Mouse (Mus musculus) midbrain, embryonic 15.5 days (tissue): ENCODE data around the gene Nfatc3. TPM values are rescaled to one million over a fixed set of nuclear protein-coding genes. Genes with fewer than 3 reads are reported as not detected.
"Not testable (repeated sequence)": the region's sequence is repeated elsewhere in the genome, so short reads cannot be mapped to it uniquely, and the experiment has no call there.

Source experiments
- ATAC-seq: fragments of 200-750 bp; cut with Nextera tagmentation; replicated peaks from 2 replicates; pipeline ENCODE4 v1.8.0; 2017; ENCODE audit warnings: moderate TSS enrichment
- H3K27ac ChIP-seq: fragments of 300-500 bp; sonication (generic); 2 replicates; pipeline ENCODE4 v1.5.1; 2015; ENCODE audit warnings: mild to moderate bottlenecking, inconsistent platforms
- H3K27me3 ChIP-seq: fragments of 300-500 bp; sonication (generic); replicated peaks from 2 replicates; pipeline ENCODE4 v1.6.1; 2015; ENCODE audit warnings: inconsistent platforms
- H3K36me3 ChIP-seq: fragments of 300-500 bp; sonication (generic); replicated peaks from 2 replicates; pipeline ENCODE4 v1.6.1; 2015; ENCODE audit warnings: inconsistent platforms
- H3K4me1 ChIP-seq: fragments of 300-500 bp; sonication (generic); 2 replicates; pipeline ENCODE4 v1.6.1; 2015; ENCODE audit warnings: inconsistent platforms
- H3K4me2 ChIP-seq: fragments of 300-500 bp; sonication (generic); 2 replicates; pipeline ENCODE4 v1.6.1; 2015; ENCODE audit warnings: inconsistent platforms, mild to moderate bottlenecking, moderate library complexity
- H3K4me3 ChIP-seq: fragments of 300-500 bp; sonication (generic); 2 replicates; pipeline ENCODE4 v1.5.1; 2015; ENCODE audit warnings: mild to moderate bottlenecking, inconsistent platforms
- H3K9ac ChIP-seq: fragments of 300-500 bp; sonication (generic); 2 replicates; pipeline ENCODE4 v1.6.1; 2015; ENCODE audit warnings: mild to moderate bottlenecking, inconsistent platforms
- H3K9me3 ChIP-seq: fragments of 300-500 bp; sonication (generic); 2 replicates; pipeline ENCODE4 v1.6.1; 2016; ENCODE audit warnings: inconsistent platforms
- WGBS: fragments of 180-500 bp; shearing (Covaris S2); methylation state at CpG from one replicate; pipeline ENCODE4 v1.1.7; 2015; ENCODE audit warnings: mixed read lengths; 5-methylcytosine and 5-hydroxymethylcytosine counted together
- polyA plus RNA-seq: library from polyadenylated mRNA; unstranded; fragments of >200 nt; fragmentation: Nextera tagmentation; extraction: Ambion mirVana; gene quantifications from 2 replicates; pipeline ENCODE4 v1.2.1, GENCODE M21; 2015

Nfatc3 gene
- 3.7 and 3.8 TPM in 2 replicates for polyA plus RNA-seq

- Histone ChIP-seq H3K4me1 (peaks cover 34% of the 10 kb centered on the region), H3K27ac (peak within 1 kb of the TSS; percentile 91), H3K9ac (peak within 1 kb of the TSS; percentile 71), H3K4me2 (peak within 1 kb of the TSS; percentile 76), H3K36me3 (0 out of 2 replicates have a peak, but pooled peaks cover under 1% of the 10 kb centered on the region), H3K27me3 (no peaks in the 10 kb centered on the region), H3K4me3 (peak within 1 kb of the TSS; percentile 77), H3K9me3 (no peaks in the 10 kb centered on the region)
- peak; percentile 99 for ATAC-seq
- 1% methylated on average over 52 of the region's 52 CpGs for WGBS
Measured at GRCm38 (mm10) chr8:106058731-106059612, at the start of gene Nfatc3. Nfatc3 (plus strand) TSS chr8:106058840.

- peak overlapping the region; percentile 94 for H3K4me3 ChIP-seq
- WGBS = 2% methylated on average over 74 of the region's 74 CpGs
- H3K9ac ChIP-seq = peak overlapping the region; percentile 88
- H3K4me2 ChIP-seq = peak overlapping the region; percentile 100
- ATAC-seq = peak; percentile 96
- H3K36me3 ChIP-seq = 0 out of 2 replicates have a peak, but pooled peaks cover 3% of the 10 kb centered on the region
- no peaks in the 10 kb centered on the region for H3K27me3 ChIP-seq
- H3K4me1 ChIP-seq = peaks cover 19% of the 10 kb centered on the region
- peak overlapping the region; percentile 80 for H3K27ac ChIP-seq
- no peaks in the 10 kb centered on the region for H3K9me3 ChIP-seq
Measured at GRCm38 (mm10) chr8:106010748-106011642, 47.6 kb upstream of the Nfatc3 start.

DNA sequence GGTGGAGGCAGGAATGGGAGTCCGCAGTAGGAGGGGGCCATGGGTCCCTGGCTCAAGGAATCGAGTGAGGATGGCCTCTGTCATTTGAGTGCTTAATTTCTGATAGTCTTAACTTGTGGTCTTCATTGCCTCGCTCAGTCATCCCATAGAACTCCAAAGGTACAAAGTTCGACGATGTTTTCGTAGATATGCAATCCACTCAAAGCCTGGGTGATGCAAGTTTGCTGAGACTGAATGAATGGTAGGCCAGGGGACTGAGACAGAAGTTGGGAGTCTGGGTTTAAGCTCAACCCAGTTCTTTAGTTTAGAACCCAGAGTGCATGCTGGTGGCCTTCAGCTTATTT, 47.0 kb upstream of the Nfatc3 start, which contains the start of gene Ddx28:
TSS of gene Ddx28 (minus strand) at position 240 of the 344 bp plus-strand sequence.
- H3K4me3 ChIP-seq = peak within 1 kb of the TSS; percentile 94
- H3K36me3 ChIP-seq = 0 out of 2 replicates have a peak, but pooled peaks cover 4% of the 10 kb centered on the region
- peak within 1 kb of the TSS; percentile 100 for H3K4me2 ChIP-seq
- peak within 1 kb of the TSS; percentile 80 for H3K27ac ChIP-seq
- ATAC-seq = no peak
- peak within 1 kb of the TSS; percentile 88 for H3K9ac ChIP-seq
- WGBS = 2% methylated on average over 6 of the region's 6 CpGs
- no peaks in the 10 kb centered on the region for H3K9me3 ChIP-seq
- peaks cover 19% of the 10 kb centered on the region for H3K4me1 ChIP-seq
- no peaks in the 10 kb centered on the region for H3K27me3 ChIP-seq

- Histone ChIP-seq H3K4me2 (peak overlapping the region; percentile 100), H3K4me3 (peak overlapping the region; percentile 94), H3K4me1 (peaks cover 19% of the 10 kb centered on the region), H3K9ac (peak overlapping the region; percentile 88; the same call in 1 of the 2 replicates)
- H3K9me3 ChIP-seq, ATAC-seq, H3K27me3 ChIP-seq, H3K27ac ChIP-seq, H3K36me3 ChIP-seq: not testable (repeated sequence)
- 87% methylated on average over 8 of the region's 8 CpGs for WGBS
Measured at GRCm38 (mm10) chr8:106012203-106012602, 46.4 kb upstream of the Nfatc3 start.

DNA sequence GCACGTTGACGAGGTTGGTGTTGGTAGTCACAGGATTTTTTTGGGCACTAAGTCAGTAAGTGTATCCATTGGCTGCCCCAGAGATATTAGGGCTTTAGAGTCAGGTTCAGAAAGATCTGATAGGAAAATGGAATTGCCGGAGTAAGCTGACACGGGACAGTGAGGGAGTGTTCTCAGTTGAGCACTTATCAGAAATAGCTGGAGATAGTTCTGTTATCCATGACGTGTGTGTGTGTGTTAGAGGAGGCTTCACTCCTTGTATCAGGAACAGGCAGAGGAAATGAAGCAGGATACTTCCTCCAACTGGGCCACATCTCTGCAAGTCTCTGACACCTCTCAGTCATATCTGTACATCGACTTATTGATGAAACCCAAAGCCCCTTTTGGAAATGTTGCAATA, 42.4 kb upstream of the Nfatc3 start:
- Histone ChIP-seq H3K9ac (no peak overlapping the region), H3K36me3 (0 out of 2 replicates have a peak, but pooled peaks cover 4% of the 10 kb centered on the region), H3K9me3 (no peaks in the 10 kb centered on the region), H3K27me3 (no peaks in the 10 kb centered on the region), H3K4me2 (no peak overlapping the region), H3K4me3 (no peak overlapping the region), H3K4me1 (peaks cover 6% of the 10 kb centered on the region), H3K27ac (no peak overlapping the region)
- 91% methylated on average over 6 of the region's 6 CpGs for WGBS
- no peak for ATAC-seq

- Histone ChIP-seq H3K9me3 (no peaks in the 10 kb centered on the region), H3K4me3 (no peak overlapping the region), H3K36me3 (0 out of 2 replicates have a peak, but pooled peaks cover 4% of the 10 kb centered on the region), H3K9ac (no peak overlapping the region), H3K27me3 (no peaks in the 10 kb centered on the region), H3K4me2 (no peak overlapping the region), H3K27ac (no peak overlapping the region), H3K4me1 (peaks cover under 1% of the 10 kb centered on the region)
- ATAC-seq = no peak
- 97% methylated on average over 7 of the region's 7 CpGs for WGBS
Measured at GRCm38 (mm10) chr8:106017130-106017529, 41.5 kb upstream of the Nfatc3 start.

DNA sequence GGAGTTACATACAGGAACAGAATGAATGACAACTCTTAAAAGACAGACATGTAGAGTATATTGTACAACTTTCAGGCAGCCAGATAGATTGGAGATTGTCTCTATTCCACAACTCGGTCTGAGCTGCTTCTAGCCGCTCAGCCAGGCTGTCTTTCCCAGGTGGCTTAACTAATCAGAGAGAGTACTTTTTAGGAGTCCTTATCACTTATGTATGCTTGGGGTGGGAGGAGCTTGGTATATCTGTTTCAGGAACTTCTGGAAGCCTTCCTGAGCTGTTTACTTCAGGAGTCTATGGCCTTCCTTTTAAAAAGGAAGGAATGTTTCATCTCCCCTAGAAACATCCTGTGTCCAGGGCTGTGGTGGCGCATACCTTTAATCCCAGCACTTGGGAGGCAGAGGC, 40.6 kb upstream of the Nfatc3 start:
- no peak overlapping the region for H3K27ac ChIP-seq
- no peak overlapping the region for H3K4me3 ChIP-seq
- WGBS = 91% methylated on average over 3 of the region's 3 CpGs
- no peak overlapping the region for H3K4me2 ChIP-seq
- H3K9me3 ChIP-seq = no peaks in the 10 kb centered on the region
- ATAC-seq = no peak
- no peaks in the 10 kb centered on the region for H3K4me1 ChIP-seq
- 0 out of 2 replicates have a peak, but pooled peaks cover 4% of the 10 kb centered on the region for H3K36me3 ChIP-seq
- H3K27me3 ChIP-seq = no peaks in the 10 kb centered on the region
- no peak overlapping the region for H3K9ac ChIP-seq

DNA sequence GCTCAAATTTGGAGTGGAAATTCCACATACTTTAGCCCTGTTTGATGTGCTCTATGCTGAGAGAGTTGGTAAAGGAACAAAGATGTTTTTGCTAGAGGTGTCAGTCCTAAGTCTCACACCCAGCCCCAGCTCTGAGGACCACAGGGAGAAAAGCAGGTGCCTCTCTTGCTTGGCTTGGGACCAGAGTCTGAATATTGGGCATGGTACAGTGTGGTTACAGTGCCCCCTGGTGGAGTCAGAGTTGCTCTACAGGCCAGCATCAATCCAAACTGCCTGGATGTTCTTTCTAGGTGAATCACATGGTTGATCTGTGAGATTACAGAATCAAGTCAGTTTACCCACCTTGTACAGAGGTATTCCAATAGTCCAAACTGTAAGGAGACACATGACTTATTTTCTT, 36.2 kb upstream of the Nfatc3 start:
- H3K27me3 ChIP-seq = no peaks in the 10 kb centered on the region
- H3K27ac ChIP-seq = no peak overlapping the region
- peak; percentile 48; the same call in 1 of the 2 replicates for ATAC-seq
- H3K4me1 ChIP-seq = no peaks in the 10 kb centered on the region
- no peak overlapping the region for H3K9ac ChIP-seq
- no peak overlapping the region for H3K4me3 ChIP-seq
- no peak overlapping the region for H3K4me2 ChIP-seq
- H3K9me3 ChIP-seq = no peaks in the 10 kb centered on the region
- 0 out of 2 replicates have a peak, but pooled peaks cover 4% of the 10 kb centered on the region for H3K36me3 ChIP-seq

DNA sequence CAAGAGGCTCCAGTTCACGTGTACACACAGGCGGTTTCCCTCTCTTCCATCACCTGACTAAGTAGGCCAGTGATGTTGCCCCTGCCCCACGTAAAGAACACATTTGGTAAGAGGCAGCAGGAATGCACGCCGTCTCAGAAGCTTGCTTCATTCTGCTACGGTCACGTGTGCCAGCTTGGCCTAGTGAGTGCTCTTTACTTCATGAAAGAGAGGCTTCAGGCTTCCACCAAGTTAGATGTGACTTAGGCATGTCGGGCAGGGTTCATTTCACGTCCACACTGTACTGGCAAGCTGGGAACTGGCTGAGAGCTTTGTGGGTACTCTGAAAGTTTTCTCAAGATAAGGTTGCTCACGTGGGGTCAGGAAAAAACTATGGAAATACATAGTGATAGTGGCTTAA, 19.9 kb upstream of the Nfatc3 start:
- ATAC-seq = no peak
- Histone ChIP-seq H3K9me3 (no peaks in the 10 kb centered on the region), H3K4me2 (no peak overlapping the region), H3K27me3 (no peaks in the 10 kb centered on the region), H3K9ac (no peak overlapping the region), H3K4me1 (no peaks in the 10 kb centered on the region), H3K27ac (no peak overlapping the region), H3K36me3 (peaks cover 3% of the 10 kb centered on the region; the same call in 1 of the 2 replicates), H3K4me3 (no peak overlapping the region)
- 95% methylated on average over 10 of the region's 10 CpGs for WGBS

- 86% methylated on average over 4 of the region's 4 CpGs for WGBS
- no peaks in the 10 kb centered on the region for H3K27me3 ChIP-seq
- no peaks in the 10 kb centered on the region; the same call in 1 of the 2 replicates for H3K36me3 ChIP-seq
- no peak overlapping the region for H3K4me2 ChIP-seq
- no peak for ATAC-seq
- no peak overlapping the region for H3K27ac ChIP-seq
- no peak overlapping the region for H3K4me3 ChIP-seq
- no peaks in the 10 kb centered on the region for H3K9me3 ChIP-seq
- H3K9ac ChIP-seq = no peak overlapping the region
- H3K4me1 ChIP-seq = no peaks in the 10 kb centered on the region
Measured at GRCm38 (mm10) chr8:106039605-106040004, 19.0 kb upstream of the Nfatc3 start.

DNA sequence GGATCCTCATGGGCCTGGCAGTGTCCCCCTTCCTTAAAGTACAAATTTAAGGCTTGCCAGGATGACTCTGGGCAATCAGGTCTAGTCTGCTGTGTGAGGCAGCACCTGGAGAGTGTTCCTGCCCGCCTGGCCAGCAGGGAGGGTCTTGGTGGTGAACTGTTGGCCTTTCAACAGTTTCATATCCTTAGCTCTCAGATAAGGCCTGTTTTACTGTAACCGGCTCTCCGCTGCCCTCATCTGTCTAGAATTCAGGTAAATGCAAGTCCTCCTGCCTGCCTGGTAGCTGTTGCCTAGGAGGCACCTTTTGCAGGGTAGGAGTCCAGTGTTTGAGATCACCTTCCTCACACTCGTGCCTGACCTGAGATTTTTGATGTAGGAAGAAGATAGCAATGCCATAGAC, 18.4 kb upstream of the Nfatc3 start:
- Histone ChIP-seq H3K27ac (no peak overlapping the region), H3K4me1 (no peaks in the 10 kb centered on the region), H3K27me3 (no peaks in the 10 kb centered on the region), H3K9me3 (no peaks in the 10 kb centered on the region), H3K4me3 (no peak overlapping the region), H3K36me3 (no peaks in the 10 kb centered on the region; the same call in 1 of the 2 replicates), H3K4me2 (no peak overlapping the region), H3K9ac (no peak overlapping the region)
- ATAC-seq = no peak
- WGBS = 83% methylated on average over 4 of the region's 4 CpGs

DNA sequence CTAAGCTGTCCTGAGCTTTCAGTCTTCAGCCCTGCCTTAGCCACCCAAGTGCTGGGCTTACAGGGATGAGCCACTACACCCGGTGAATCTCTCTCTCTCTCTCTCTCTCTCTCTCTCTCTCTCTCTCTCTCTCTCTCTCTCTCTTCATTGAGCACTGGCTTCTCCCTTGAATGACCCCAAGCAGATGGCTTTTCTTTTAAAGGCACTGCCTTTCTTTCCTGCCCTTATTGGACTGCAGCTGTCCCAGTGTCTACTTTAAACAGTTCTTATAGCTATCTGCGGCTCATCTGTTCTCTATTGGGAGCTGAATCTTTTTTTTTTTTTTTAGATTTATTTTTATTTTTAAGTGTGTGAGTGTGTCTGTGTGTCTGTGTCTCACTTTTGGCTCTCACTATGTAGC, 15.6 kb upstream of the Nfatc3 start:
- Histone ChIP-seq H3K27me3 (no peaks in the 10 kb centered on the region), H3K4me1 (no peaks in the 10 kb centered on the region), H3K4me3 (no peak overlapping the region), H3K27ac (no peak overlapping the region), H3K9me3 (no peaks in the 10 kb centered on the region), H3K36me3 (no peaks in the 10 kb centered on the region), H3K9ac (no peak overlapping the region), H3K4me2 (no peak overlapping the region)
- 47% methylated on average over 2 of the region's 2 CpGs for WGBS
- ATAC-seq = no peak
